Mouse (Mus musculus) heart, postnatal 0 days (tissue): Measurements from ENCODE around the gene Olfr313.

Source experiments
- CTCF ChIP-seq: IDR thresholded peaks from 2 replicates; pipeline ENCODE4 v1.5.1; 2016; ENCODE audit warnings: antibody characterized with exemption, control low read depth, low read depth
- EP300 ChIP-seq: IDR thresholded peaks from 2 replicates; pipeline ENCODE4 v1.6.1; 2016; ENCODE audit warnings: antibody characterized with exemption, low read depth

DNA sequence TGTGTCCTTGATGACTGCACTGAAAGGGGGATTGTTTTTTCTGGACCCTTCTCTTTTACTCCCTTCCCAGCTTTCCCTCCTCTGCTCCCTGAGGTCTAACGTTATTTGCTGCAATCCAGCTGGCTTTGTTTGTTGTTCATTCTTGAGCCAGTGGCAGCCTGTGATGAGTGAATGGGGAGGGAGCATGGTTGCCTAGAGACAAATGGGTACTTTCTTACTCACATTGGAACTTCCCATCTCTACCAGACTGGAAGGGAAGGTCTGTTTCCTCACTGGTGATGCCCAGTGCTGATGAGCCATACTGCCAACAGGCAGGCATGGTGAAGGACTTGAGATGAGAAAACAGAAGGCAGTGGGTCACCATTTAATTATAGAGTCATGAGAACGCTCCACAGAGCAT is 34.9 kb downstream of the Olfr313 start:
- no peak for TF ChIP-seq EP300
- no peak for TF ChIP-seq CTCF
